Mouse (Mus musculus) midbrain, embryonic 15.5 days (tissue): ENCODE data around the gene Hoxc8. TPM values are rescaled to one million over a fixed set of nuclear protein-coding genes. Genes with fewer than 3 reads are reported as not detected.
A peak's percentile ranks its signal among the peaks of the same experiment; 100 is the strongest.

ENCODE experiments used
- ATAC-seq: fragments of 200-750 bp; cut with Nextera tagmentation; replicated peaks from 2 replicates; pipeline ENCODE4 v1.8.0; 2017; ENCODE audit warnings: moderate TSS enrichment
- H3K27ac ChIP-seq: fragments of 300-500 bp; sonication (generic); 2 replicates; pipeline ENCODE4 v1.5.1; 2015; ENCODE audit warnings: mild to moderate bottlenecking, inconsistent platforms
- H3K27me3 ChIP-seq: fragments of 300-500 bp; sonication (generic); replicated peaks from 2 replicates; pipeline ENCODE4 v1.6.1; 2015; ENCODE audit warnings: inconsistent platforms
- H3K36me3 ChIP-seq: fragments of 300-500 bp; sonication (generic); replicated peaks from 2 replicates; pipeline ENCODE4 v1.6.1; 2015; ENCODE audit warnings: inconsistent platforms
- H3K4me1 ChIP-seq: fragments of 300-500 bp; sonication (generic); 2 replicates; pipeline ENCODE4 v1.6.1; 2015; ENCODE audit warnings: inconsistent platforms
- H3K4me2 ChIP-seq: fragments of 300-500 bp; sonication (generic); 2 replicates; pipeline ENCODE4 v1.6.1; 2015; ENCODE audit warnings: inconsistent platforms, mild to moderate bottlenecking, moderate library complexity
- H3K4me3 ChIP-seq: fragments of 300-500 bp; sonication (generic); 2 replicates; pipeline ENCODE4 v1.5.1; 2015; ENCODE audit warnings: mild to moderate bottlenecking, inconsistent platforms
- H3K9ac ChIP-seq: fragments of 300-500 bp; sonication (generic); 2 replicates; pipeline ENCODE4 v1.6.1; 2015; ENCODE audit warnings: mild to moderate bottlenecking, inconsistent platforms
- H3K9me3 ChIP-seq: fragments of 300-500 bp; sonication (generic); 2 replicates; pipeline ENCODE4 v1.6.1; 2016; ENCODE audit warnings: inconsistent platforms
- WGBS: fragments of 180-500 bp; shearing (Covaris S2); methylation state at CpG from one replicate; pipeline ENCODE4 v1.1.7; 2015; ENCODE audit warnings: mixed read lengths; 5-methylcytosine and 5-hydroxymethylcytosine counted together
- polyA plus RNA-seq: library from polyadenylated mRNA; unstranded; fragments of >200 nt; fragmentation: Nextera tagmentation; extraction: Ambion mirVana; gene quantifications from 2 replicates; pipeline ENCODE4 v1.2.1, GENCODE M21; 2015

The Hoxc8 gene
- polyA plus RNA-seq, 1 experiment from 2014 or later: not detected

- Histone ChIP-seq H3K4me3 (no peak within 1 kb of the TSS; the same call in 1 of the 2 replicates), H3K9ac (no peak within 1 kb of the TSS)
- no peak for ATAC-seq
Observed at GRCm38 (mm10) chr15:102967312-102967510, 23.2 kb upstream of the Hoxc8 start, which contains the start of gene Hoxc5. Gene Hoxc5 (plus strand): TSS chr15:102967443.

GRCm38 (mm10) chr15:102967511-102968397 is 22.7 kb upstream of the Hoxc8 start:
- Histone ChIP-seq H3K9ac (no peak overlapping the region), H3K36me3 (no peaks in the 10 kb centered on the region), H3K4me2 (no peak overlapping the region), H3K27me3 (peaks cover 97% of the 10 kb centered on the region), H3K27ac (no peak overlapping the region), H3K9me3 (no peaks in the 10 kb centered on the region), H3K4me1 (peaks cover 5% of the 10 kb centered on the region; the same call in 1 of the 2 replicates), H3K4me3 (no peak overlapping the region)
- no peak for ATAC-seq
- WGBS: 2% methylated on average over 34 of the region's 34 CpGs

More at GRCm38 (mm10) chr15:102967312-102967510, 23.2 kb upstream of the Hoxc8 start, which contains the start of gene Hoxc5:
- H3K4me2 ChIP-seq: peak within 1 kb of the TSS; percentile 23
- no peak within 1 kb of the TSS for H3K27ac ChIP-seq
- WGBS: 6% methylated on average over 12 of the region's 12 CpGs
- no peaks in the 10 kb centered on the region for H3K9me3 ChIP-seq
- H3K4me1 ChIP-seq: peaks cover 5% of the 10 kb centered on the region; the same call in 1 of the 2 replicates
- peaks cover 97% of the 10 kb centered on the region for H3K27me3 ChIP-seq
- H3K36me3 ChIP-seq: no peaks in the 10 kb centered on the region

- H3K4me1 ChIP-seq: peaks cover 5% of the 10 kb centered on the region; the same call in 1 of the 2 replicates
- no peak overlapping the region for H3K27ac ChIP-seq
- no peaks in the 10 kb centered on the region for H3K36me3 ChIP-seq
- ATAC-seq: no peak
- H3K4me3 ChIP-seq: no peak overlapping the region
- no peak overlapping the region for H3K9ac ChIP-seq
- no peak overlapping the region for H3K4me2 ChIP-seq
- H3K9me3 ChIP-seq: no peaks in the 10 kb centered on the region
- peaks cover 97% of the 10 kb centered on the region for H3K27me3 ChIP-seq
- WGBS: 37% methylated on average over 1 of the region's 1 CpGs
Observed at GRCm38 (mm10) chr15:102969296-102969695, 21.1 kb upstream of the Hoxc8 start.

DNA sequence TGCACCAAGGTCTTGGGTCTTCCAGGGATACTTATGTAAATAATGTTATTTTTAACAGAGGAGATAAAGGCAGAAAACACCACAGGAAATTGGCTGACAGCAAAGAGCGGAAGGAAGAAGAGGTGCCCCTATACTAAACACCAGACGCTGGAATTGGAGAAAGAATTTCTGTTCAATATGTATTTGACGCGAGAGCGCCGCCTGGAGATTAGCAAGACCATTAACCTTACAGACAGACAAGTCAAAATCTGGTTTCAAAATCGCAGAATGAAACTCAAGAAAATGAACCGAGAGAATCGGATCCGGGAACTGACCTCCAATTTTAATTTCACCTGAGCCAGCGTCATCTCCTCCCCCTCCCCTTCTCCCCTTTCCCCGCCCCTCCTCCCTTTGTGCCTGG is 19.7 kb upstream of the Hoxc8 start:
- peaks cover 95% of the 10 kb centered on the region for H3K27me3 ChIP-seq
- H3K9ac ChIP-seq: no peak overlapping the region
- no peak overlapping the region for H3K4me2 ChIP-seq
- ATAC-seq: no peak
- H3K36me3 ChIP-seq: no peaks in the 10 kb centered on the region
- H3K27ac ChIP-seq: no peak overlapping the region
- no peak overlapping the region for H3K4me3 ChIP-seq
- WGBS: under 1% methylated on average over 12 of the region's 12 CpGs
- H3K9me3 ChIP-seq: no peaks in the 10 kb centered on the region
- H3K4me1 ChIP-seq: peaks cover 5% of the 10 kb centered on the region; the same call in 1 of the 2 replicates

DNA sequence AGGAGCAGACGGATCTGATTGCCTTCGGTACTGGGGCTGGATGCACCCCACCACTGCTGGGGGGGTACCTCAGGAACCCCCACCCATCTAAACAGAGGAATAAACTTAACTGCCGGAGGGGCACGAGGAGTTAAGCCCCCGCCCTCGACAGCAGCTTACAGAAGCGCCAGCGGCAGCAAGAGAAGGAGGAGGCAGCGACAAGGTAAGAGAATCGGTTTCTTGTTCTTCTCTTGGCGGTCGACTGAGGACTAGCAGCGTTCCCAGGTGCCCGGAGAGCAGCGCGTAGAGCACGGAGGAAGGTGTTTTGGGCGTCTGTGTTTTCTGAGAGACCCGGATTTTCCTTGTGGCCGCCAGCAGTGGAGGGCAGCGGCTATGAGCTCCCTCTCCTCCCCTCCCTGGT is 18.2 kb upstream of the Hoxc8 start:
- Histone ChIP-seq H3K9ac (no peak overlapping the region), H3K36me3 (no peaks in the 10 kb centered on the region), H3K27me3 (peaks cover 92% of the 10 kb centered on the region), H3K4me1 (no peaks in the 10 kb centered on the region), H3K4me2 (no peak overlapping the region), H3K27ac (no peak overlapping the region), H3K4me3 (no peak overlapping the region), H3K9me3 (no peaks in the 10 kb centered on the region)
- no peak for ATAC-seq
- WGBS: 3% methylated on average over 21 of the region's 21 CpGs

DNA sequence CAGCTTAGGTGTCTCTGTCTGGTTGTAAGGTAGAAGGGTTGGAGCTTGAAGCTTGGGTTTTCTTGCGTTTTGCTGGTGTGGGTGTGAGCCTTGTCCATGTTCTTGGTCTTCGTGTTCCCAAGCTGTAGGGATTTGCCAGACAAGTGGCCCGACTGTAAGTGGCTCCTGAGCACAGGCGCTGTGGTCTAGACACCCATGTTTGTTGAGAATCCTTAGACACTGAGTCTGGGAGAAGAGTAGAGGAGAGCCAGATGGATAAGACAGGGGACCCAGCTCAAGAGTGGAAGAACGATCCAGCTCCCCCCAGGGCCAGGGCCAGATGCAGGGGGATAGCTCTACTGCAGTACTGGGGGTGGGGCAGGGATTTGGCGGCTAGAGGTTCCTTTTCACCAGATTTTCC is 17.7 kb upstream of the Hoxc8 start:
- no peak overlapping the region for H3K4me3 ChIP-seq
- ATAC-seq: no peak
- H3K4me2 ChIP-seq: no peak overlapping the region
- no peaks in the 10 kb centered on the region for H3K9me3 ChIP-seq
- no peak overlapping the region for H3K9ac ChIP-seq
- WGBS: 3% methylated on average over 6 of the region's 6 CpGs
- H3K4me1 ChIP-seq: no peaks in the 10 kb centered on the region
- H3K27me3 ChIP-seq: peaks cover 92% of the 10 kb centered on the region
- H3K36me3 ChIP-seq: no peaks in the 10 kb centered on the region
- no peak overlapping the region for H3K27ac ChIP-seq

DNA sequence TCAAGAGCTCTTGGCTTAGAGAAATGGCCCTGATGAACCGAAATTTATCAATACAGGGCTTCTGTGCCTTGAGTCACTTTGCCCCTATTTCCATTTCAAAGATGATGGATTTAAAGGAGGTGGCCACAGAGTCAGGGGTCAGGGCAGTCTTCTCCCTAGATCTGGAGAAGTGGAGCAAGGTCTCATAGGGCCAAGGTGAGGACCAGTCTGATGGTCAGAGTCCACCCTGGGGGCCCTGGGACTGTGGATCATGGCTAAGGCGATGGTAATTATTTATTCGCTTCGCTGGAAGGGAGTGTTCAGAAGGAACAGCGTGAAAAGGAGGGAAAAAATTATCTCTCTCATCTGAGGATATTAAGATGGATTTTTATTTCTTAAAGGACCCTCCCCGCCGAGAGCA is 15.4 kb upstream of the Hoxc8 start:
- no peak overlapping the region for H3K4me2 ChIP-seq
- peaks cover 94% of the 10 kb centered on the region for H3K27me3 ChIP-seq
- no peak overlapping the region for H3K9ac ChIP-seq
- H3K27ac ChIP-seq: no peak overlapping the region
- no peak for ATAC-seq
- 3% methylated on average over 7 of the region's 7 CpGs for WGBS
- no peaks in the 10 kb centered on the region for H3K9me3 ChIP-seq
- no peaks in the 10 kb centered on the region for H3K36me3 ChIP-seq
- no peak overlapping the region for H3K4me3 ChIP-seq
- H3K4me1 ChIP-seq: no peaks in the 10 kb centered on the region

DNA sequence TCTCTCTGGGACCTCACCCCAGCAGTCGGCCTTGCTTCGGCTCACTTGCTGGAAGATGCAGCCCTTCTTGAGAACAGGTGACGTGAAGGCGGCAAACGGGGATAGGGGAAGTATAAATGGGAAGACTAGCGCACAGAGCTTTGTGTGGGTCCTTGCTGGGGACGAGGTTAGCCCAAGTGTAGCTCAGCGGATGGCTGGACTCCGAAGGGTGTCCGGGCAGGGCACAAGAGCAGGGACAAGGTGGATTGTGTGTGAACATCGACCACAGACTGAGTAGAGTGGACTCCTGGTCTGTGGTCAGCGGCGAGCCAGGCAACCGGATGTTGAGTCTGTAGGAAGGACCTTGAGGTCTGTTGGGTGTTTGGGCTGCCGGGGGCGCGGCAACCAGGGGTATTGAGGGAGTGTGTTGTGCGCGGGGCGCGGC is 14.7 kb upstream of the Hoxc8 start:
- H3K27me3 ChIP-seq: peaks cover 93% of the 10 kb centered on the region
- H3K4me2 ChIP-seq: no peak overlapping the region

DNA sequence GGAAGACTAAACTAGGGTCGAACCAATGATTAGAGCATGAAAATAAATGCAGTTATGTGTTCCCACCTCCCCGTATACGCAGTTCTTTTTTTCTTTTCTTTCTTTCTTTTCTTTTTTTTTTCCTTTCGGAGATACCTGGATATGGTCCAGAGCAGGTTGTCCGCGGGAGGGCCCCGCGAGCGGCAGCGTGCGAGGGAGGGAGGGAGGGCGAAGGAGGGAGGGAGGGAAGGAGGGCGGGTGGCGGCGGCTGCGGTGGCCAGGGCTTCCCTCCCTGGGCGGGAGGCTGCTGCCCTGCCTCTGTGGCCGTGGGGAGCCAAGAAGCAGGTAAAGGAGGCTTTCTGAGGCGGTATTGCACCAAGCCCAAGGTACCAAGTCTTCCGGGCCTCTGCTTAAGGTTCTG is 14.2 kb upstream of the Hoxc8 start, which contains the start of gene Hoxc9:
Gene Hoxc9, plus strand, starts transcription at position 269 of the 400 bp plus-strand sequence.
- WGBS: under 1% methylated on average over 20 of the region's 20 CpGs
- Histone ChIP-seq H3K9me3 (no peaks in the 10 kb centered on the region), H3K4me1 (0 out of 2 replicates have a peak, but pooled peaks cover under 1% of the 10 kb centered on the region), H3K9ac (no peak within 1 kb of the TSS), H3K36me3 (no peaks in the 10 kb centered on the region), H3K4me3 (no peak within 1 kb of the TSS), H3K27ac (no peak within 1 kb of the TSS), H3K4me2 (no peak within 1 kb of the TSS), H3K27me3 (peaks cover 93% of the 10 kb centered on the region)
- ATAC-seq: no peak

More for the DNA sequence above, 14.7 kb upstream of the Hoxc8 start:
- Histone ChIP-seq H3K36me3 (no peaks in the 10 kb centered on the region), H3K9me3 (no peaks in the 10 kb centered on the region), H3K27ac (no peak overlapping the region), H3K4me3 (no peak overlapping the region), H3K4me1 (no peaks in the 10 kb centered on the region), H3K9ac (no peak overlapping the region)
- no peak for ATAC-seq
- WGBS: under 1% methylated on average over 21 of the region's 21 CpGs

DNA sequence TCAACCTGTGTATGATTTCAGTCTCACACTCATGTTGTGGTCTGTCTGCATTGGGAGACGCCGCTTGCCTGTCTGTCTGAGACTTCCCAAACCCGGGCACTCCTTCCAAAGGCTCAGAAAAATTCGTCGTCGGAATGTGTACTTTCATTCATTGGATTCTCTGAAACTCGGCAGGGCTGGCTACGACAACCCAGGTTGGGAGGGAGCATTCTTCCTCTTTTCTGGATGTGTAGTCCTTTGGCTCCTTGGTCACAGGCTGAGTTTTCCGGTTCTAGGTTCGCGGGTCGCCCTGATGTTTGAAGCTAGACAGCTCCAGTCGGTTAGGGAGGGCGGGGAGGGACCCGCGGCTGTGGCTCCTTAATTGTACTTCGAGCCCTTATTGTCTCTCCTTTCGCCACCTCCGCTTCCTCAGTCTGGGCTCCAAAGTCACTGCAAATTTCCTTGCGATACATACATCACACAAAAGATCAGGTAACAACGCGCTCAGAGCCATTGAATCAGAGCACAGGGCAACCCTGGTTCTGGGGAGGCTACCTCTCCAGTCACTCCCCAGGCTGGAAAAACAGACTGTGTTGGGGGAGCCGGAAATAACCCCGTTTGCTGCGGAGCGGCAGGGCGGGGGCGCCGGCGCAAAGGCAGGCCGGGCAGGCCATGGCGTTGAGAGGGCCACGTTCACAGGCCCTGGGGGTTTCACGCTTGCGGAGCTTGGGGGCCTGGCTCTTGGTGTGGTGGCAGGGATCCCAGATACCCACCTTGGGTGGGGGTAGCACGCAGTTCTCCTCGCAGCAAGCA is 13.6 kb upstream of the Hoxc8 start:
- Histone ChIP-seq H3K4me3 (no peak overlapping the region), H3K4me1 (peaks cover 7% of the 10 kb centered on the region), H3K27me3 (peaks cover 94% of the 10 kb centered on the region), H3K36me3 (no peaks in the 10 kb centered on the region), H3K9me3 (no peaks in the 10 kb centered on the region), H3K9ac (no peak overlapping the region), H3K27ac (no peak overlapping the region), H3K4me2 (no peak overlapping the region)
- ATAC-seq: no peak
- WGBS: under 1% methylated on average over 37 of the region's 37 CpGs

DNA sequence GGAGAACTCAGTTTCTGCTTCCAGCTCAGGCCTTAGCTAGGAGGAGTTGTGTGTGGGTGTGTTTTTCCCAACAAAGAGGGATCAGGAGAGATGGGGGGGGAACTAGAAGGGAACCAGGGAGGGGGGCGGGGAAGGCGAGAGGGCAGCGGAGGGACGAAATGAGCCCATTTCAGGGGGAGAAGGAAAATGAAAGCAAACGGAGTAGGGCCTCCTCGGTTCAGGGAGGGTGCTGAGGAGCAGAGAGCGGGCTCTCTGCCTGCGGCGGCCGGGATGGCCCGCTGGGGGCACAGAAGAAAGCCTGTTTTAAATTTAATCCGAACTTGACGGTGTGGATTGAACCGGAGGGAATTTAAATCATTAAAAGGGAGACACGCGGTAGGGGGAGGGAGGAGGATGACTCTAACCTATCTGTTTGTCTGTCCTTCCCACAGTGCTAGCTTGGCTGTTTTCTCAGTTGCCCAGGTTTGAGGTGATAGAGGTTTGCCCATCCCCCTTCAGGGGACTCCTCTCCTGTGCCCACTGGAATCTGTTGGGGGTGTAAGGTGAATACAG is 12.9 kb upstream of the Hoxc8 start:
- Histone ChIP-seq H3K4me1 (peaks cover 10% of the 10 kb centered on the region), H3K9me3 (no peaks in the 10 kb centered on the region), H3K9ac (no peak overlapping the region), H3K4me2 (no peak overlapping the region), H3K27ac (no peak overlapping the region), H3K36me3 (no peaks in the 10 kb centered on the region), H3K4me3 (no peak overlapping the region), H3K27me3 (peaks cover 94% of the 10 kb centered on the region)
- WGBS: 2% methylated on average over 16 of the region's 16 CpGs
- no peak for ATAC-seq
